Mouse (Mus musculus) A20 (cell line): ENCODE results near the gene Hist1h3b.
"Not testable (repeated sequence)": the region's sequence is repeated elsewhere in the genome, so short reads cannot be mapped to it uniquely, and the experiment has no call there.

Experiments
- DNase-seq: peaks from one replicate; pipeline ENCODE4 v3.0.0-alpha.2; 2011; ENCODE audit warnings: low read depth, low spot score

Gene Hist1h3b

DNA sequence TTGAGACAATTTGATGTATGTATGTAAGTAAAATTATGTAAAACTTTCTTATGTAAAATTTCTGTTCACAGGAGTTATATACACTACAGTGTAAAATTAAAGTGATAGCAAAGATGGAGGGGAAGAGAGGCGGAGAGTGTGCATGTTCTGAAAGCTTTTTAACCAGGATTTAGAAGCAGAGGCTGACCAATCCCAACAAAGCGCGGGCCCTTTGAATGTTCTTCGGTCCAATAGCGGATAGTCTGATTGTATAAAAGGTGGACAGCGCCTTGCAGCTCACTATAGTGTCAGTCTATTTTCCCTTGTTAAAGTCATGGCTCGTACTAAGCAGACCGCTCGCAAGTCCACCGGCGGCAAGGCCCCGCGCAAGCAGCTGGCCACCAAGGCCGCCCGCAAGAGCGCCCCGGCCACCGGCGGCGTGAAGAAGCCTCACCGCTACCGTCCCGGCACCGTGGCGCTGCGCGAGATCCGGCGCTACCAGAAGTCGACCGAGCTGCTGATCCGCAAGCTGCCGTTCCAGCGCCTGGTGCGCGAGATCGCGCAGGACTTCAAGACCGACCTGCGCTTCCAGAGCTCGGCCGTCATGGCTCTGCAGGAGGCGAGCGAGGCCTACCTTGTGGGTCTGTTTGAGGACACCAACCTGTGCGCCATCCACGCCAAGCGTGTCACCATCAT, at the start of gene Hist1h3b:
TSS of gene Hist1h3b (plus strand) at position 201 of the 675 bp plus-strand sequence.
- peak; percentile 95 for DNase-seq

DNA sequence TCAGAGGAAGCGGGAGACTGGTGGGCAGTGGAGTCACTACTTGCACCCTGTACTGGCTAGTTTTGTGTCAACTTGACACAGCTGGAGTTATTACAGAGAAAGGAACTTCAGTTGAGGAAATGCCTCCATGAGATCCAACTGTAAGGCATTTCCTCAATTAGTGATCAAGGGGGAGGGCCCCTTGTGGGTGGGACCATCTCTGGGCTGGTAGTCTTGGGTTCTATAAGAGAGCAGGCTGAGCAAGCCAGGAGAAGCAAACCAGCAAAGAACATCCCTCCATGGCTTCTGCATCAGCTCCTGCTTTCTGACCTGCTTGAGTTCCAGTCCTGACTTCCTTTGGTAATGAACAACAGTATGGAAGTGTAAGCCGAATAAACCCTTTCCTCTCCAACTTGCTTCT, 49.3 kb upstream of the Hist1h3b start:
- not testable (repeated sequence) for DNase-seq

DNA sequence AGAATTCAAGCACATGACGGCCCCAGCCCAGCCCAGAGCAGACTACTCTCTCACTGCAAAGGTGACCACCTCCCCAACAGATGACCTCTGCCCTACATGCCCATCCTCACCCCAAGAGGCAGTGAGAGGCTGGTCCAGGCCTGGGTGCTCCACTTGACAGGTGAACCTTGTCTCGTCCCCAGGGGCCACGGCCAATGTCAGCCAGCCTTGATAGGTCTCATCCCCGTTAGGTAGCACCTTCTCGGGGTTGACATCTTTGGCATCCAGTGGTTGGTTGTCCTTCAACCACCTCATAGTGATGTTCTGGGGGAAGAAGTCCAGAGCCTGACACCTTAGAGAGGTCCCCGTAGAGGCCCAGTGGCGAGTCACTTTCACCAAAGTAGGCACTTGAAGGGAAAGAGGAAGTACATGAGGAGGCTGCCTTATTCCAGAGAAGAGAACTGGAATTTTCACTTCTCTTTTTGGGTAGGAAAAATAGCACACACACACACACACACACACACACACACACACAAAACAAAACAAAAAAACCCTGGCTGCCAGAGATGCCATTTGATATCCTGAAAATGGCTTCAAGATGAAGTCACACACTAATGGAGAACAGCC, 46.2 kb upstream of the Hist1h3b start:
- DNase-seq, result peak; percentile 54

GRCm38 (mm10) chr13:23706771-23707170, 45.3 kb upstream of the Hist1h3b start:
- no peak for DNase-seq

DNA sequence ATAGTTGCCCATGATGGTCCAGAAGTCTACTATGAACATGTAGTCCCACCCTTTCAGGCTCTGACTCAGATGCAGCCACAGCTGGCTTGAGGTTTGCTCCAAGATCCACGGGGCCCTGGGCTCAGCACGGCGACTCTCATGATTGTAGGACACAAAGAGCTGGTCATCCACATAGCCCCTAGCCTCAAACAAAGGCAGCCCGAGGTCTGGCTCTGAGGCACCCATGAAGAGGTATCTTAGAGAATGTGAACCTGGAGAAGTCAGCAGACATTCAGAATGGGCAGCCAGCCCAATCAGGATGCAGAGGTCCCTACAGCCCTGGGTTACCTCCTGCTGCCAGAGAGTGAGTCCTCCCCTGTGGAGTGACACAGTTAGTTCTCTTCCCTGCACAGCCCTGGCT, 44.0 kb upstream of the Hist1h3b start:
- no peak for DNase-seq

DNA sequence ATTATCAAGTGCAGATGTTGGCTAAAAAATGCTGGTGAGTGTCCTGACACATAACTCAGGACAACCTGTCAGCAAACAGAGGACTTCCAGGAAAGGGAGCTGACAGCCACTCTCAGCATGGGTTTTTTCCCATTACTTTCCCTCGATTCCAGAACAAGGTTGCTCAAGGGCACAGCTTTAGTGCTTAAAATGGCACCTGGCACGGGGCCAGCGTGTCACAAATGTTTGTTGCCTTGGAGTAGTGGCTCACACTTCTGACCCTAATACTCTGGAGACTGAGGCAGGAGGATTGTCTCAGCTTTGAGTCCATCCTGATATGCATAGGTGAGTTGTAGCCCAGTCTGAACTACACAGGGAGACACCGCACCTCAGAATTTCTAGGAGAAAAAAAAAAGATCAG, 43.4 kb upstream of the Hist1h3b start:
- DNase-seq, result no peak

DNA sequence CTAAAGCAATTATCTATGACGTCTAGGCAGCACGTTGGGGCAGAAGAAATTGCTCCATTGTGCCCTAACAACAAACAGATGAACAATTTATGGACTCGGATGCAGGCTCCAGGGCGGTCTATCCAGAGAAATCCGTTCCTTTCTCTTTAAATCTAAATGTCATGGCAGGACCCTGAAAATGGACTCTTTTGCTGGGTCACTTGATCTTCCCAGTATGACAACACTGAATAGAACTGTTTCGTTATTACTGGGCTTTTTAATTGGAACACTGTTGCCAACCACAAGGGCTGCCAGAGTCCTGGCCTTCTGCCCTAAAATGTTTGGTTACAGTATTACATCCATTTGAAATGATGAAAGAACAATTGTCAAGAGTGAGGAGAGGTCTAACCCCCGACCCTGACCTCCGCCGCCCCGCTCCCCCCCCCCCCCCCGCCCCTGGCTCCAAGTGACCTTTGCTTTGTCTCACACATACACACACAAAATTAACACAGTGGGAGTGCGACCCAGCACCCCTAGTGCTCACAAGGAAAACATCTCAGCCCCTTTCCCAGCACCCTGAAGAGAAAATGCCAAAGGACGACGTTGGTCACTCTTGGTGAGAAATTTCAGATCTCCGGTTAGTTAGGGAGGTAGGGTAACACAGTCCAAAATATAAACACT, 42.2 kb upstream of the Hist1h3b start:
- DNase-seq, result no peak

DNA sequence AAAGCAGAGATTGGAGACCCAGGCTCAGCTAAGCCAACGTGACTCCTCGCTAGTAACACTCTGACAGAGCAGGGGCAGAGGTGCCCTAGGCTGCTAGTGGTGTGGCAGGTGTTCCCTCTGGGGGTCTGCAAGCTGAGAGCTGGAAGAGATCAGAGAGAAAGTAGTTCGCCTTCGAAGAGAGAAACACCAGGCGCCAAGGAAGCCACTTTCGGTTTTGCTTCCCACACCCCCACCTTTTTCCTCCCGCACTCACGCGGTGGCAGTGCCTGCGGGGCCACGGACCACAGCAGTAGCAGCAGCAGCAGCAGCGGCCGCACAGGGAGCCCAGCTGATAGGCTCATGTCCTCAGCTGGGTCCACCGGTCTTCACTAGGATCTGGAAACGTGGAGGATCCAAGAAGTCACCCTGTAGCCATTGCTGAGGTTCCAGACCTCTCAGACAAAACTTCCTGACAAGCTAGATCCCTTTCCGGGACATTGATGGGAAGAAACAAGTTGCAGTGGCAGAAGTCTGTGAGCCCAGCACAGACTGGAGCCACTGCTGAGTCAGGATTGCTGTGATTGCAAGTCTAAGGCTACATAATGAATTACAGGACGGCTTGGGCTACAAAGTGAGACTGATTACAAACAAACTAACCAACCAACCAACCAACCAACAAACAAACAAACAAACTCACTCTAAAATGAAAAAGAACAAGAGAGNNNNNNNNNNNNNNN, 41.5 kb upstream of the Hist1h3b start, which contains the start of gene Hfe:
TSS of gene Hfe (minus strand) at position 481 of the 716 bp plus-strand sequence.
- peak; percentile 52 for DNase-seq

GRCm38 (mm10) chr13:23716261-23717042, 35.6 kb upstream of the Hist1h3b start:
- DNase-seq, result no peak

DNA sequence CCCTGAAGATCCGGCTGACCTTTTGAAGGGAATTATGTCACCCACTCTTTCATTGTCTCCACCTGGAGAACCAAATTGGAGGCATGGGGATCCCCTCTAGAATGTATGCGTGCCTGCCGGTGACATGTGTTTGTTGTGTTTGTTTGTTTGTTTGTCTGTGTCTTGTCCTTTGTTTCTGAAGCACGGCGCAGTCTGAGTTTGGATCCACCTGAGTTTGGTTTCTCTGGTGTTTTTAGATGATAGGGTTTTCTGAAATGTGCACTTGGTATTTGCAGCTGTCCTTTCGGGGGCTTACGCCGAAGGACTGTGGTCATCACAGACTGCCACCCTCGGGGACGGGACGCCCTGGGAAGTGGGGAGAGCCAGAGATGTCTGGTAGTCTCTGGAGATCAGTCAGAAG, 34.9 kb upstream of the Hist1h3b start:
- DNase-seq, result no peak

GRCm38 (mm10) chr13:23717593-23718245, 34.3 kb upstream of the Hist1h3b start:
- not testable (repeated sequence) for DNase-seq

- no peak for DNase-seq
Measured at GRCm38 (mm10) chr13:23724239-23724638, 27.8 kb upstream of the Hist1h3b start.

DNA sequence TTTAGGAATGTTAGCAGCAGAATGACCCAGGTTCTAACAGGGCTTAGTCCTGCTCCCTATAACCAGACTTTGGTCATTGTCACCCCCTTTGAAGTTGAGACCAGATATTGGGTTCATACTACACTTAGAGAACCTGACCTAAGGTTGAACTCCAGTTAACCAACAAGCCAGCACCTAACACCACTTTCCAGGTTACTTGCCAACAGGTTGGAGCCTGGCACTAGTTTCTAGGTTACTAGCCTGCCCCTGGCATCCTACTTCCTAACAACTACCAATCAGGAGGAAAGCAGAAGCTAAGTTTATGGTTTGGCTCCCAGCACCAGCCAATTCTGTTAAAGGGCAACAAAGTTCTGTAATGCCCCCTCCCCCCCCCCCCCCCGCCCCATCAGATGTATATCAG, 26.9 kb upstream of the Hist1h3b start:
- DNase-seq, result no peak

DNA sequence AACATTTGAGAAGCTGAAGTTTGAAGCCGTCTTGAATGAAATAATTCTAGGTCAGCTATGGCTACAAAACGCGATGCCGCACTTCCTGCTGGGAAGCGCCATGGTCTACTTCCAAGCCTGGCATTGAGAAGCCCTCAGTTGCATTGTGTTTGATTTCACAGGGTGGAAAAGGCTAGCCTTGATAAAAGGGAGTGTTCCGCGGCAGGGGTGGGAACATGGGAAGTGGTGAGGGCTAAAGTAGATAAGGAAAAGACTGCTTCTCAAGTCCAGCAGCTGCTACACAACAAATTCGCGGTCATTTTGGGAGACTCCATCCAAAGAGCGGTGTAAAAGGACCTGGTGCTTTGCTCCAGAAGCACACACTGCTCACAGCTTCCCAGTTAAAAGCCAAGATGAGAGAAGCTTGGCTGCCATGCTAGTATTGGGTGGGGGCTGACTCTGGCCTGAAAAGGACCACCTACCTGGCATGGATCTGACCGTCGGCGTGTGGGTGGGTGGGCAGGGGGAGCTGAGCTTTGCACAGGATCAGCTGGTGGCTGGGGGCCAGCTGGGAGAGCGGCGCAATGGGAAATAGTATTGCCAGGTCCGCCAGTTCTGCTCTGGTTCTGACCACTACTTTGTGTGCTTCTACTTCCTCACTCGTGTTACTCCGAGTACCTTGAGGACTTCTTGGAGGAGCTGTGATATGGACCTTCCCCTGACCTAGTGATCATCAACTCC, 23.4 kb upstream of the Hist1h3b start:
- DNase-seq, result no peak

GRCm38 (mm10) chr13:23729192-23729525, 22.9 kb upstream of the Hist1h3b start:
- no peak for DNase-seq

- DNase-seq, result no peak
Measured at GRCm38 (mm10) chr13:23729706-23730105, 22.4 kb upstream of the Hist1h3b start.

DNA sequence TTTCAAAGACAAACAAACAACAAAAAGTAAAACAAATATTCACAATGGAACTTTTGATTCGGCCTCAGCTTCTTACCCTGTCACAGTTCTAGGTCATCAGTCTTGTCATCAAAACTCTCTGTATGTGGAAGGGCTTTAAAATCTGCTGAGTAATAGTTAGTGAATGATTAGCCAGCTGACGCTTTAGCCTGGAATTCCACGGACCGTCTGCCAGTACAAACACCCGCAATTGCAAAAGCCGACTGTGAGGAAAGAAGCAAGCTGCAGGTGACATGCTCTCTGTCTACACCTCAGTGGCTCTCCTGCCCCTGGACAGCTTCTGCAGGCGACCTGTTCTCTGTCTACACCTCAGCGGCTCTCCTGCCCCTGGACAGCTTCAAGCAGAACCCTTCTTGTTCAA, 21.6 kb upstream of the Hist1h3b start:
- no peak for DNase-seq

DNA sequence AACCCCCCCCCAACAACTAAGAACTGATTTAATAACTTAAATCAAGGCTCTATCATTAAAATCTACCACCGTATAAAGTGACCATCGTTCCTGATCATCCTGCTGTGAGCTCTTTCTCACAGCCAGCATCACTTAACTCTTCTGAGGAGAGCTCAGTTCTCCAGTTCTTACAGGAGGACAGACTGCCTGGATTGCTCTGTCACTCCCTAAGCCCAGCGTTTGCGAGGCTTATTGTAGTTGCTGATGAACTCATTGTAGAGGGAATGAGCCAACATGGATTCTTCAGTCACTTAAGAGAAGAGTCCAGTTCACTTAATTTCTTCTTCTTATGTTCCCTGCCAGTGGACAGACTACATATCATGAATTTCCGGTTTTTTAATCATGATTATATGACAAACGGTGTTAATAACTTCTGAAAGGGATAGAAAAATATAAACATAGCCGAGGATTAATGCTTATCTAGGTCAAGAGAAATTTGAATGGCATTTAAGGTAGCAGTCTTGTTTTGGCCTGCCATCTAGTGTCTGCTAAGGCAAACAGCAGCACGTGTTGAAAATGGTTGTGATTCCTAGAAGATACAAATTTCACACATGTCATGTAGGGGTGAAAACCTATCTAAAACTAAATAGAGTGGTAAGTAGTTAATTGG, 19.8 kb upstream of the Hist1h3b start:
- peak; percentile 46 for DNase-seq

DNA sequence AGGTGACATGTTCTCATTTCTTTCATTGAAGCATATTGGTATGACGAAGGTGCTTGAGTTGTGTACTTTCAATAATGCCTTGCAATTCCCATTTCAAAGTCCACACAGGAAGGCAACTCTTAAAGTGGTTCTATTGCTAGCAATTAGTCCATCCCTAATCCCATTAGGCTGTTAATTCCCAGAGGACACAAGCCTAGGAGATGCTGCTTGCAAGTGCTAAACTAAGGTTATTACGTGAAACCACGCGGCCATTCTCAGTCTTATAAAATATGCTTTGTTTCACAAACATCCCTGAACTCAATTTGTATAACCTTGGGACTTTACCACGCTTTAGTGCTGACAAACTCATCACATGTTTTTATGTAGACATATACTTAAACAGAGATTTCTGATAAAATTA, 15.0 kb upstream of the Hist1h3b start:
- no peak for DNase-seq

GRCm38 (mm10) chr13:23738041-23738440, 14.0 kb upstream of the Hist1h3b start:
- DNase-seq, result no peak
